Mouse (Mus musculus) ES-E14 (cell line): Measurements from ENCODE around the gene Inip. TPM values are rescaled to one million over a fixed set of nuclear protein-coding genes. Genes with fewer than 3 reads are reported as not detected.
A peak's percentile ranks its signal among the peaks of the same experiment; 100 is the strongest.

Experiments
- DNase-seq: peaks from one replicate; pipeline ENCODE4 v3.0.0-alpha.2; 2013; ENCODE audit warnings: low read depth, low spot score
- H3K27ac ChIP-seq: 2 replicates; pipeline ENCODE4 v1.5.1; 2012; ENCODE audit warnings: low read depth, mild to moderate bottlenecking, low read length, moderate library complexity, mixed read lengths; ENCODE audit not compliant: poor library complexity, insufficient read depth, severe bottlenecking
- H3K36me3 ChIP-seq: 2 replicates; pipeline ENCODE4 v1.6.1; 2012; ENCODE audit warnings: mild to moderate bottlenecking, low read length, moderate library complexity, mixed read lengths; ENCODE audit not compliant: control insufficient read depth, poor library complexity, insufficient read depth, severe bottlenecking
- H3K4me1 ChIP-seq, 2 experiments: fragments of 150-350 bp in 1 of 2; sonication (generic) in 1 of 2; 2 replicates each; pipeline ENCODE4 v1.6.1; 2012; ENCODE audit warnings: low read length in 2 of 2, mild to moderate bottlenecking in 1 of 2, mixed read lengths in 1 of 2; ENCODE audit not compliant: control insufficient read depth in 2 of 2, insufficient read depth in 2 of 2, poor library complexity in 1 of 2
- H3K4me3 ChIP-seq, 2 experiments: fragments of 150-350 bp in 1 of 2; sonication (generic) in 1 of 2; 2 replicates each; pipeline ENCODE4 v1.5.1; 2012; ENCODE audit warnings: low read length in 2 of 2, low read depth in 1 of 2, mild to moderate bottlenecking in 1 of 2, mixed read lengths in 1 of 2; ENCODE audit not compliant: insufficient read depth in 1 of 2, poor library complexity in 1 of 2, severe bottlenecking in 1 of 2
- H3K9ac ChIP-seq: 2 replicates; pipeline ENCODE4 v1.6.1; 2012; ENCODE audit warnings: low read depth, mild to moderate bottlenecking, low read length, mixed read lengths; ENCODE audit not compliant: poor library complexity, insufficient read depth, severe bottlenecking
- H3K9me3 ChIP-seq: fragments of 150-350 bp; sonication (generic); 2 replicates; pipeline ENCODE4 v1.6.1; 2012; ENCODE audit warnings: low read depth, mild to moderate bottlenecking, low read length; ENCODE audit not compliant: control insufficient read depth, insufficient read depth
- CHD2 ChIP-seq: IDR thresholded peaks from 2 replicates; pipeline ENCODE4 v1.6.1; 2014; ENCODE audit warnings: mild to moderate bottlenecking, low read depth, low read length, inconsistent platforms
- HCFC1 ChIP-seq: IDR thresholded peaks from 2 replicates; pipeline ENCODE4 v1.6.1; 2012; ENCODE audit warnings: low read length, inconsistent platforms, borderline replicate concordance; ENCODE audit not compliant: insufficient read depth
- MAFK ChIP-seq: IDR thresholded peaks from 2 replicates; pipeline ENCODE4 v1.6.1; 2014; ENCODE audit warnings: mild to moderate bottlenecking, low read depth, low read length, inconsistent platforms; ENCODE audit not compliant: insufficient read depth
- ZC3H11A ChIP-seq: IDR thresholded peaks from 2 replicates; pipeline ENCODE4 v1.6.1; 2012; ENCODE audit warnings: low read depth, mild to moderate bottlenecking, inconsistent platforms, low read length, borderline replicate concordance
- ZNF384 ChIP-seq: IDR thresholded peaks from 2 replicates; pipeline ENCODE4 v1.6.1; 2012; ENCODE audit warnings: low read depth, low read length, inconsistent platforms
- in situ Hi-C, 2 experiments: fragments of 600-800 bp; cut with MboI; formaldehyde crosslinking; loops; one replicate each; pipeline ENCODE4 v1.15.1; 2025; ENCODE audit warnings: low sequenced_read_pairs in 2 of 2, inconsistent platforms in 1 of 2; ENCODE audit not compliant: unreplicated experiment in 2 of 2
- total RNA-seq: library from RNA; depleted of rRNA; stranded (reverse); fragments of 300-350 nt; gene quantifications from 2 replicates; pipeline ENCODE4 v1.2.3, GENCODE M21; 2012

The Inip gene
- total RNA-seq, 1 experiment: 31.5 TPM

DNA sequence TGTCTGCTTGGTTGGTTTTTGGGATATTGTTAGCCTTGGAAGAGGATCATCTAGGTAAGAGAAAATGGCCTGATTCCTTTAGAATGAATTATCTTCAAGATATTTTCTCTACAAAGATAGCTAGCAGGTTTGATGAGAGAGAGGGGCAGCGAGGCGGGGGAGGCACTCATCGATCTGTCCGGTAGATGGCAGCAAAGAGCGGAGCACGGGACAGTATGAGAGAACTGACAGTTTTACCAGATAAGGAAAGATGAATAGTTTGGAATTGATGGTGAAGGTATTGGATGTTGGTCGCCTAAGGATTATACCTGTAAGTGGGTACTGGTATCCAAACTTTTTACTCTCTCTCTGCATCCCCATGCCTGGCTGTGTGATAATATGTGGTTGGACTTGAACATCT, 14.7 kb downstream of the Inip start:
- Histone ChIP-seq H3K4me1 (peaks cover 2 to 5% of the 10 kb centered on the region in 2 experiments; a peak in 3 of 4 replicates), H3K36me3 (peaks cover 1% of the 10 kb centered on the region; the same call in 1 of the 2 replicates), H3K27ac (no peak overlapping the region), H3K9me3 (no peaks in the 10 kb centered on the region), H3K9ac (no peak overlapping the region), H3K4me3 (no peak overlapping the region)
- in situ Hi-C loops: no loop called here
- no peak for DNase-seq
- peak; percentile 70 for TF ChIP-seq ZC3H11A
- TF ChIP-seq HCFC1: no peak

- DNase-seq: no peak
- Histone ChIP-seq H3K9ac (no peak overlapping the region), H3K9me3 (no peaks in the 10 kb centered on the region), H3K4me3 (no peak overlapping the region), H3K4me1 (peaks cover 2 to 5% of the 10 kb centered on the region in 2 experiments; a peak in 3 of 4 replicates), H3K36me3 (peaks cover 2% of the 10 kb centered on the region; the same call in 1 of the 2 replicates), H3K27ac (no peak overlapping the region; the same call in 1 of the 2 replicates)
- TF ChIP-seq ZNF384 (no peak), MAFK (no peak), HCFC1 (no peak), CHD2 (no peak), ZC3H11A (no peak)
- in situ Hi-C loops: no loop called here
Measured at GRCm38 (mm10) chr4:59785412-59785811, 16.0 kb downstream of the Inip start.

- H3K27ac ChIP-seq: peak overlapping the region; percentile 66
- TF ChIP-seq ZC3H11A (no peak), HCFC1 (peak; percentile 78; the same call in 1 of the 2 replicates), ZNF384 (peak; percentile 50; the same call in 1 of the 2 replicates), CHD2 (0 out of 2 replicates have a peak, but pooled peaks have one; percentile 26), MAFK (no peak)
- peaks cover 8 to 9% of the 10 kb centered on the region in 2 experiments; a peak in 3 of 4 replicates for H3K4me1 ChIP-seq
- H3K36me3 ChIP-seq: peaks cover 8% of the 10 kb centered on the region
- peak overlapping the region; percentile 93 for H3K9ac ChIP-seq
- DNase-seq: peak; percentile 98
- H3K4me3 ChIP-seq: peak overlapping the region; percentile 85 to 95
- no peaks in the 10 kb centered on the region for H3K9me3 ChIP-seq
- in situ Hi-C loops: no loop called here
Measured at GRCm38 (mm10) chr4:59783685-59784279, 17.6 kb downstream of the Inip start.

DNA sequence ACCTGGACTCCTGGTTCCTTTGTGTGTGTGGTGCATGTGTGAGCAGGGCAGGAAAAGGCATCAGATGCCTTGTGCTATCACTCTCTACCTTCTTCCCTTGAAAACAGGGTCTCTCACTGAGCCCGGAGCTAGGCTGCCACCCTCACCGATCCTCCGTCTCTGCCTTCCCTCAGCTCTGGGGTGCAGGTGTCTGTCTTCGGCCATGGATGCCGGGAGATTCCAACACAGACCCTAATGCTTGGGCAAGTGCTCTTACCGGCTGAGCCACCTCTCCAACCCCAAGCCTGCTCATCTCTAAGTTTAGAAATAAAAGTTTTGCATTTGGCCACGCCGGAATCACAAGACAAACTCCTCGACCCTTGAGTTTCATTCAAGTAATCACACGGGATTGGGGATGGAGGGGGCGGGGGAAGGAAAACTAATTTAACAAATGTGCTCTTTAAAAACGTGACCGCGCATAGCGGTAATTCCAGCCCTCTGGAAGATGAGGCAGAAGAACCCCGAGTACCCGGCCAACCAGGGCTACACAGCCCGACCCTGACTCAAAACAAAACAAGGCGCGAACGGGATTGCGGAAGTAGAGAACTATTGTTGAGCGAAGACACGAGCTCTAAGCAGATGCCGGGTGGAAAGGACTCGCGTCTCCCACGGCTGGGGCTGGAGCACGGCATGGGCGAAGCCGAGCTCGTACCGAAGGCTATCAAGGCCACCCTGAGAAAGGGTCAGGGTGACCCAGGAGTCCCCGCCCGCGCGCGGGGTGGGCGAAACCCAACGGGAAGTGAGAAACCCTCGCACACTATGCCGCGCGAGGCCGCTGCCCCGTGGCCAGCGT, 18.3 kb downstream of the Inip start:
- no peak for DNase-seq
- H3K27ac ChIP-seq: peak overlapping the region; percentile 66
- H3K4me1 ChIP-seq: peaks cover 8 to 9% of the 10 kb centered on the region in 2 experiments; a peak in 3 of 4 replicates
- no peak for TF ChIP-seq ZNF384
- H3K9me3 ChIP-seq: no peaks in the 10 kb centered on the region
- H3K9ac ChIP-seq: peak overlapping the region; percentile 93
- in situ Hi-C loops: no loop called here
- H3K4me3 ChIP-seq: peak overlapping the region; percentile 85 to 95
- H3K36me3 ChIP-seq: peaks cover 8% of the 10 kb centered on the region

GRCm38 (mm10) chr4:59780568-59780967, 20.8 kb downstream of the Inip start:
- no peak for DNase-seq
- Histone ChIP-seq H3K9me3 (no peaks in the 10 kb centered on the region), H3K9ac (no peak overlapping the region), H3K4me1 (peaks cover 7 to 11% of the 10 kb centered on the region in 2 experiments; a peak in 3 of 4 replicates), H3K36me3 (peaks cover 15% of the 10 kb centered on the region), H3K27ac (no peak overlapping the region), H3K4me3 (no peak overlapping the region)
- in situ Hi-C loops: no loop called here
- TF ChIP-seq ZNF384 (no peak), MAFK (no peak)
